Mouse (Mus musculus): ENCODE measurements around the gene Srbd1.

The Srbd1 gene

DNA sequence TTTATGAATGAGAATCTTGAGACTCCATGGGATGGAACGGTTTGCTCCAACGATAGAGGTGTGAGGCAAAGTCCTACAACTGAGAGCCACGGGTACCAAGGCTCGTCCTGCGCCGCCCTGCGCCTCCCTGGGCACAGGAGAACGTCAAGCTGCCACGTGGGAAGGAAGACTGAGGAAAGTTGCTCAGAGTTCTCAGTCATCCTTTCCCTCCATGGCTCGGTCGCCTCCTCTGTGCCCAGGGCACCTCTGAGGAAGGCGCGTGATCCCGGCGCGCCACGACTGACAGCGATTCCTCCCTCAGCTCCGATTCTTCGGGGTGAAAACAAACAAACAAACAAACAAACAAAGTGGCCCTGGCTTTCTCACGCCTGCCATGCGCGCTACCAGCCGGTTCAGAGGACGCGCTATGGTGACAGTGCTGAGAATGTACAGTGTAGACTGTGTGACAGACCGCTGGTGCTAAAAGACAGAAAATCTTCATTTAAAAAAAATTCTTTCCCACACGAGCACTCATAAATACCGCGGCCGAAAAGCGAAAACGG, 367 bp downstream of the Srbd1 start:
- DNase-seq (ENCODE audit: extremely low read depth, low read depth) = peak; percentile 15

GRCm38 (mm10) chr17:86135835-86136234, 9.1 kb downstream of the Srbd1 start:
- no peak for DNase-seq (ENCODE audit: extremely low read depth, low read depth)

GRCm38 (mm10) chr17:86134461-86134860, 10.5 kb downstream of the Srbd1 start:
- no peak for DNase-seq (ENCODE audit: extremely low read depth, low read depth)

GRCm38 (mm10) chr17:86132534-86132933, 12.4 kb downstream of the Srbd1 start:
- DNase-seq (ENCODE audit: extremely low read depth, low read depth) = no peak

DNA sequence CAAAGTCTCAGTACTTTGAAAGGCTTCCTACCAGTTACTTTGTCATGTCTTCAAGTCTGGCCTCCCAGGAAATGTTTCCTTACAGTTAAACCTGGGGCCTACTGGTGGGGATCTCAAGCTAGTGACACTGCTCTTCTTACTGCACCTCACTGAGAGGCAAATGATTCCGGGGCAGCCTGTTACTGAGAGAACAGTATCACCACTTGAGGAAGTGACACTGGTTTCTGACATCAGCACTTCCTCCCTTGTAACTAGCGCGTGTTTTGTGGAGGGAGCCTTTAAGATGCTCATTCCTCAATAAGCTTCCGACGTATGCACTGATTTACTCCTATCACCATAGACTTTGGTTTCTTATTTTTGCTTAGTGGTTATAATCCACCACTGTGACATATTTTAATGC, 16.8 kb downstream of the Srbd1 start:
- no peak for DNase-seq (ENCODE audit: extremely low read depth, low read depth)

GRCm38 (mm10) chr17:86125908-86126307, 19.1 kb downstream of the Srbd1 start:
- DNase-seq (ENCODE audit: extremely low read depth, low read depth) = no peak

GRCm38 (mm10) chr17:86123146-86123545, 21.8 kb downstream of the Srbd1 start:
- DNase-seq (ENCODE audit: extremely low read depth, low read depth) = no peak

DNA sequence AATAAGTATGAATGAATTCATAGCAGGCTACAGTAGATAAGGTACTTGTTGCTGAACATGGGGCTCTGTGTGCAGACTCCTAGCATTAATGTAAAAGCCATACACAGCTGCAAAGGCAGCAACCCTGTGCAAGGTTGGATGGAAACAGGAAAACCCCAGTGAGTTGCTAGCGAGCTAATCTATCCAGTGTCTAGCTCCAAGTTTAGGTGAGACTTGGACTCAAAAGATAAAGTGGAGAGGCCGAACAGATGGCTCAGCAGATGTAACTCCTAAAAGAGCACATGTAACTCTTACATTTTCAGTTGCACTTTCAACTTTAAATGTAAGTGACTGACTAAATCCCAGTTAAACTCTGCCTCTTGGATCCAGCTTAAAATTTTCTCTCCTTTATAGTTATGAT, 48.1 kb downstream of the Srbd1 start:
- DNase-seq (ENCODE audit: extremely low read depth, low read depth) = no peak

- no peak for DNase-seq (ENCODE audit: extremely low read depth, low read depth)
Observed at GRCm38 (mm10) chr17:86093124-86093523, 51.9 kb downstream of the Srbd1 start.

DNA sequence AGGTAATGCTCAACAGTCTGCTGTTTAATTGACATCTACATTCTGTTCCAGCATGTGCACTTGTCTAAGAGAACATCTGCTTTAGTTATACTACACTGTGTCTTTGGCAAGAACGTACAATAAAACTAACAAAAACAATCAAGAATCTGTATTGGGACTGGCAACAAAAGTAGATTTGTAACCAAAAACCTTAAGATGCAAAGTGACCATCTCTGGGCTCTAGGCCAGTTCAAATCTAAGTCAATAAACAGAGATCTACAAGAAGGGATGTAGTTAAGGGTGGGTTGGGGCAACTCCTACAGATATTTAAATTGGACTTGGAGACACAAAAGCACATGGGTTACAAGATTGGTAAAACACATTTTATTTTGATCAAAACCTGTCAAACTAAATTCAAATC, 53.3 kb downstream of the Srbd1 start:
- DNase-seq (ENCODE audit: extremely low read depth, low read depth) = no peak

- DNase-seq (ENCODE audit: extremely low read depth, low read depth) = no peak
Observed at GRCm38 (mm10) chr17:86089893-86090588, 54.9 kb downstream of the Srbd1 start.

DNA sequence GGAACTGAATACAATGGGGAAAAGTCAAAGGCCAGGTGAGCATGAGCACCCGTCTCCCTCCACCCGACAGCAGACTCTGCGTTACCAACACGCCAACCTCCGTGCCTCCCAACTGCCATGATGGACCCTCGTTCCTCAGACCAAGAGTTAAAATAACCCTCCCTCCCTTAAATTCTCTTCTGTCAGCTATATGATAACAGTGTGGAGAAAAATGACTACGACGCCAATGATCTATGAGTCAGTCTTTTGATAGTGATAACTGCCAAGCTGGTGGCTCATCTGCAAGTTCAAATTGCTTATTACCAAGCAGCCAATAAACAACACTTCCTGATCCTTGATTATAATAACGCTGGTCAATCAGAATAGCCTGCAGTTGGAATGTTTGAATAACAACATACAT, 57.1 kb downstream of the Srbd1 start:
- DNase-seq (ENCODE audit: extremely low read depth, low read depth) = no peak

DNA sequence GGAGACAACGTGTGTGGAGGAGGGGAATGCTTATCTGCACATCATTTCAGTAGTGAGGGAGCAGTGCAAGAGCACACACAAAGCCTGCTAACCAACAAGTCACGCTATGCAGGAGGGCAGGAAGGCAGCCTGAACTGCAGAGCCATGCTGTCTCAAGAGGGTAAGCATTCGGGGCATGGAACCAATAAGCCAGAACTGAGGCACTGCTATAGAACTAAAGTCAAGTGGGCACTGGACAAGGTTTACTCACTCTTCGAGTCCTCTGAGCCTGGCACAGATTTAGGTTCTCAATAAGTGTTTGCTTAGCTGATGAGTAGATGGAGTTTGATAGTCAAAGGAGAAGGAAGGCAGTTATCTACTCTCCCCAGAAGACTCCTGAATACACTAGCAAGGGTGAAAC, 58.8 kb downstream of the Srbd1 start:
- DNase-seq (ENCODE audit: extremely low read depth, low read depth) = no peak

GRCm38 (mm10) chr17:86083207-86083606, 61.8 kb downstream of the Srbd1 start:
- no peak for DNase-seq (ENCODE audit: extremely low read depth, low read depth)

- no peak for DNase-seq (ENCODE audit: extremely low read depth, low read depth)
Observed at GRCm38 (mm10) chr17:86078060-86078459, 66.9 kb downstream of the Srbd1 start.

- no peak for DNase-seq (ENCODE audit: extremely low read depth, low read depth)
Observed at GRCm38 (mm10) chr17:86067444-86067843, 77.5 kb downstream of the Srbd1 start.

GRCm38 (mm10) chr17:86065833-86066232, 79.1 kb downstream of the Srbd1 start:
- DNase-seq (ENCODE audit: extremely low read depth, low read depth) = no peak

DNA sequence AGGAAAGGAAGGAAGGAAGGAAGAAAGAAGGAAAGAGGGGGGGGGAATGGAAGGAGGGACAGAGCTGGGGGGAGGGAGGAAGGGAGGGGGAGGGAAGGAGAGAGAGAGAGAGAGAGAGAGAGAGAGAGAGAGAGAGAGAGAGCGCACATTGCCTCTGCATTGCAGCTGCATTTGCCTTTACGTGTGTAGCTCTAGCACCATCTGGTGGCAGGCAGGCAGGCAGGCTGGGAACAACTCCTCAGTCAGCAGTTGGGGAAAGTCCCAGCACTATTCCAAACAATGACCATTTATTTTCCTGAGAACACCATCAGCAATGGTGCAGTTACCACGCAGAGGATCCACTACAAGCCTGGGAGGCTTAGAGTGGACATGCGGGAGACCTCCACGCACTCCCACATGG, 81.5 kb downstream of the Srbd1 start:
- DNase-seq (ENCODE audit: extremely low read depth, low read depth) = peak; percentile 29

GRCm38 (mm10) chr17:86060911-86061310, 84.1 kb downstream of the Srbd1 start:
- DNase-seq (ENCODE audit: extremely low read depth, low read depth) = peak; percentile 61

- no peak for DNase-seq (ENCODE audit: extremely low read depth, low read depth)
Observed at GRCm38 (mm10) chr17:86040221-86040984, 104.6 kb downstream of the Srbd1 start.

- DNase-seq (ENCODE audit: extremely low read depth, low read depth) = no peak
Observed at GRCm38 (mm10) chr17:86039741-86040140, 105.2 kb downstream of the Srbd1 start.

GRCm38 (mm10) chr17:86038211-86038648, 106.7 kb downstream of the Srbd1 start:
- DNase-seq (ENCODE audit: extremely low read depth, low read depth) = no peak

GRCm38 (mm10) chr17:86035576-86035975, 109.4 kb downstream of the Srbd1 start:
- DNase-seq (ENCODE audit: extremely low read depth, low read depth) = no peak
